Mouse (Mus musculus) CH12.LX (cell line): Measurements from ENCODE around the gene Serp1.

Source experiments
- CHD1 ChIP-seq: IDR thresholded peaks from 2 replicates; pipeline ENCODE4 v1.6.1; 2012; ENCODE audit warnings: low read depth, low read length, improper control_type of control experiment, inconsistent platforms
- CHD2 ChIP-seq: IDR thresholded peaks from 2 replicates; pipeline ENCODE4 v1.6.1; 2011; ENCODE audit warnings: low read length, improper control_type of control experiment
- CTCF ChIP-seq, 2 experiments: IDR thresholded peaks in 1 of 2; conservative IDR thresholded peaks in 1 of 2; 2 replicates each; pipeline ENCODE4 v1.5.1; 2011 to 2012; ENCODE audit warnings: low read depth in 2 of 2, low read length in 2 of 2, improper control_type of control experiment in 1 of 2, inconsistent platforms in 1 of 2, mild to moderate bottlenecking in 1 of 2, moderate library complexity in 1 of 2
- E2F4 ChIP-seq: IDR thresholded peaks from 2 replicates; pipeline ENCODE4 v1.6.1; 2011; ENCODE audit warnings: low read depth, low read length, improper control_type of control experiment; ENCODE audit not compliant: insufficient replicate concordance
- EP300 ChIP-seq: IDR thresholded peaks from 2 replicates; pipeline ENCODE4 v1.6.1; 2011; ENCODE audit warnings: low read length, improper control_type of control experiment
- GABPA ChIP-seq: IDR thresholded peaks from 2 replicates; pipeline ENCODE4 v1.6.1; 2012; ENCODE audit warnings: low read depth, low read length, improper control_type of control experiment, inconsistent platforms; ENCODE audit not compliant: insufficient replicate concordance
- MAFK ChIP-seq: IDR thresholded peaks from 2 replicates; pipeline ENCODE4 v1.6.1; 2011; ENCODE audit warnings: low read length, improper control_type of control experiment; ENCODE audit not compliant: insufficient replicate concordance
- MYC ChIP-seq: IDR thresholded peaks from 2 replicates; pipeline ENCODE4 v1.6.1; 2011; ENCODE audit warnings: low read depth, mild to moderate bottlenecking, improper control_type of control experiment, low read length
- POLR2A ChIP-seq: IDR thresholded peaks from 2 replicates; pipeline ENCODE4 v1.6.1; 2011; ENCODE audit warnings: low read depth, mild to moderate bottlenecking, improper control_type of control experiment, low read length
- TCF12 ChIP-seq: IDR thresholded peaks from 2 replicates; pipeline ENCODE4 v1.6.1; 2014; ENCODE audit warnings: low read depth, mild to moderate bottlenecking, inconsistent platforms, low read length, improper control_type of control experiment
- UBTF ChIP-seq: IDR thresholded peaks from 2 replicates; pipeline ENCODE4 v1.6.1; 2012; ENCODE audit warnings: low read depth, mild to moderate bottlenecking, inconsistent platforms, low read length, improper control_type of control experiment, moderate library complexity
- USF2 ChIP-seq: conservative IDR thresholded peaks from 2 replicates; pipeline ENCODE4 v1.6.1; 2011; ENCODE audit warnings: low read depth, low read length, improper control_type of control experiment
- ZC3H11A ChIP-seq: IDR thresholded peaks from 2 replicates; pipeline ENCODE4 v1.6.1; 2012; ENCODE audit warnings: low read depth, mild to moderate bottlenecking, inconsistent platforms, low read length, improper control_type of control experiment
- ZNF384 ChIP-seq: IDR thresholded peaks from 2 replicates; pipeline ENCODE4 v1.6.1; 2012; ENCODE audit warnings: low read depth, low read length, improper control_type of control experiment, inconsistent platforms

- TF ChIP-seq ZNF384 (no peak), USF2 (no peak), CTCF (conservative IDR thresholded peaks at IDR 0.05 in 1 of 2, IDR thresholded peaks at IDR 0.05 in 1 of 2; ENCODE audit: low read depth in 2 of 2, low read length in 2 of 2) (no peak), POLR2A (no peak), UBTF (no peak), TCF12 (no peak), EP300 (no peak), ZC3H11A (no peak), CHD2 (no peak), MYC (no peak), CHD1 (no peak), GABPA (no peak), E2F4 (no peak), MAFK (no peak)
Measured at GRCm38 (mm10) chr3:58501961-58502360, 23.7 kb downstream of the Serp1 start.
